Mouse (Mus musculus) frontal cortex, postnatal 25 days (tissue): ENCODE results near the gene Cacng2.
"Not testable (repeated sequence)": the region's sequence is repeated elsewhere in the genome, so short reads cannot be mapped to it uniquely, and the experiment has no call there.

Source experiments
- DNase-seq, 2 experiments: peaks; one replicate each; pipeline ENCODE4 v3.0.0; 2022; ENCODE audit warnings: low spot score in 2 of 2

The Cacng2 gene

GRCm38 (mm10) chr15:78008206-78008605 is 111.6 kb downstream of the Cacng2 start:
- DNase-seq = not testable (repeated sequence)

GRCm38 (mm10) chr15:78003929-78004328 is 115.9 kb downstream of the Cacng2 start:
- DNase-seq = no peak

GRCm38 (mm10) chr15:78001400-78001799 is 118.4 kb downstream of the Cacng2 start:
- no peak for DNase-seq

GRCm38 (mm10) chr15:77988541-77988940 is 131.3 kb downstream of the Cacng2 start:
- DNase-seq = no peak

- DNase-seq = no peak
These were observed 136.4 kb downstream of the Cacng2 start for GRCm38 (mm10) chr15:77983391-77983790.

- DNase-seq = peak; percentile 82 to 83
These were observed 137.5 kb downstream of the Cacng2 start for GRCm38 (mm10) chr15:77982195-77982939.

- no peak for DNase-seq
These were observed 138.6 kb downstream of the Cacng2 start for GRCm38 (mm10) chr15:77981181-77981680.

- DNase-seq = peak; percentile 31 to 34
These were observed 140.4 kb downstream of the Cacng2 start for GRCm38 (mm10) chr15:77979427-77979865.

- DNase-seq = no peak
These were observed 142.2 kb downstream of the Cacng2 start for GRCm38 (mm10) chr15:77977663-77978062.

GRCm38 (mm10) chr15:77974165-77974841 is 145.5 kb downstream of the Cacng2 start:
- DNase-seq = no peak

- peak; percentile 99 for DNase-seq
These were observed 149.1 kb downstream of the Cacng2 start, which contains the start of gene Eif3d for GRCm38 (mm10) chr15:77970470-77971292. TSS of gene Eif3d (minus strand) at chr15:77970813.

GRCm38 (mm10) chr15:77969940-77970469 is 149.8 kb downstream of the Cacng2 start:
- no peak for DNase-seq

GRCm38 (mm10) chr15:77965117-77965528 is 154.7 kb downstream of the Cacng2 start:
- no peak for DNase-seq

- no peak for DNase-seq
These were observed 157.4 kb downstream of the Cacng2 start for GRCm38 (mm10) chr15:77962447-77962846.

- no peak for DNase-seq
These were observed 159.1 kb downstream of the Cacng2 start for GRCm38 (mm10) chr15:77960693-77961092.

GRCm38 (mm10) chr15:77958071-77958470 is 161.8 kb downstream of the Cacng2 start:
- no peak for DNase-seq

- DNase-seq = no peak
These were observed 162.2 kb downstream of the Cacng2 start for GRCm38 (mm10) chr15:77957625-77958024.

GRCm38 (mm10) chr15:77956404-77956901 is 163.4 kb downstream of the Cacng2 start, which contains the start of gene Foxred2:
TSS of gene Foxred2 (minus strand) at chr15:77956722.
- peak; percentile 63 to 76 for DNase-seq

- no peak for DNase-seq
These were observed 164.1 kb downstream of the Cacng2 start for GRCm38 (mm10) chr15:77955440-77956403.

- DNase-seq = no peak
These were observed 165.5 kb downstream of the Cacng2 start for GRCm38 (mm10) chr15:77954362-77954761.
